Mouse (Mus musculus): ENCODE measurements around the gene Actn3.

DNA sequence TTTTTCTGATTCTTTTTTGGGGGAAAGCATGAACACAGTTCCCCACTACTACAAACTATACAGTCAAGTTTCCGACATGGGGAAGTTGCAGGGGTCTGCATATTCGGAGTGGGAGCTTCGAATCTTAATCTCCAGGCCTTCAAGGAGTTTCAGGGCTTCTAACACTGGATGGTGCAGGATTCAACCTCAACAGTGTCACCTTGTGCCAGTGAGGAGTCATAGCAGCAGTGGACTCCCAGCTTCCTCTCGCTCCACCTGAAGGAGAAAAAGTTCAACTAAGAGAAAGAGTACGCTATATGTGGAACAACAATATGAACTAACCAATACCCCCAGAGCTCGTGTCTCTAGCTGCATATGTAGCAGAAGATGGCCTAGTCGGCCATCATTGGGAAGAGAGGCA lies 30.2 kb downstream of the Actn3 start:
- TF ChIP-seq POLR2A (IDR thresholded peaks at IDR 0.05; ENCODE audit: low read depth, low read length) (no peak), CTCF (conservative IDR thresholded peaks at IDR 0.05; ENCODE audit: insufficient read depth, insufficient read length, low read depth, low read length) (peak; percentile 93)

All from kidney, adult 2 months (tissue).